Mouse (Mus musculus): ENCODE measurements around the gene Vmn2r89. TPM values are rescaled to one million over a fixed set of nuclear protein-coding genes. Genes with fewer than 3 reads are reported as not detected.
"Not testable (repeated sequence)": the region's sequence is repeated elsewhere in the genome, so short reads cannot be mapped to it uniquely, and the experiment has no call there.

The Vmn2r89 gene
- polyA plus RNA-seq (2015; fragmentation: Nextera tagmentation; extraction: Ambion mirVana), result not detected in 2 replicates

DNA sequence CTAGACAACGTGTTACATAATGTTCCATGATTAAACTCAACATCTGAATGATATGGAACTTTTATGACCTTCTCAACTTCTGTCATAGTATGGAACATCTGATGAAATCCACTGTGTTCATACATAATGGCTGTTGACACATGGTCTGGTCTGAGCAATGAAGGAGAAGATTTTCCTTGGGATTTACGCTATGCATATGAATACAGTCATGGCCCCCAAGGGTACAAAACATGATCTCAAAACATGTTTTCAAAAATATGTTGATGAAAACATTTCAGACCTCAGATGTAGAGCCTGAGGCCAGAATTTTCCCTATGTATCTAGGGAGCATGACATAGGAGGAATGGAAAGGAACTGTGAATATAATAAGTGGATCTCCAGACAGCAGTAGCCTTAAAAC lies at the start of gene Vmn2r89:
Gene Vmn2r89, plus strand, starts transcription at position 301 of the 400 bp plus-strand sequence.
- not testable (repeated sequence) for H3K9me3 ChIP-seq (replicated peaks; ENCODE audit: control insufficient read depth, low read length); ATAC-seq (ENCODE audit: insufficient read depth, low FRiP score)
- WGBS, result 81% methylated on average over 2 of the region's 2 CpGs

DNA sequence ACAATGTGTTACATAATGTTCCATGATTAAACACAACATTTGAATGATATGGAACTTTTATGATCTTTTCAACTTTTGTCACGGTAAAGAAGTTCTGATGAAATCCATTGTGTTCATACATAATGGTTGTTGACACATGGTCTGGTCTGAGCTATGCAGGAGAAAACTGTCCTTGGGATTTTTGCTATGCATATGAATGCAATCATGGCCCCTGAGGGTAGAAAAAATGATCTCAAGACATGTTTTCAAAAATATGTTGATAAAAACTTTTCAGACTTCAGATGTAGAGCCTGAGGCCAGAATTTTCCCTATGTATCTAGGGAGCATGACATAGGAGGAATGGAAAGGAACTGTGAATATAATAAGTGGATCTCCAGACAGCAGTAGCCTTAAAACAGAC lies 41.1 kb upstream of the Vmn2r89 start, which contains the start of gene Vmn2r88:
Gene Vmn2r88, plus strand, starts transcription at position 301 of the 400 bp plus-strand sequence.
- 77% methylated on average over 1 of the region's 1 CpGs for WGBS
- H3K4me2 ChIP-seq (ENCODE audit: low read depth, low read length), result no peak within 1 kb of the TSS
- ATAC-seq (ENCODE audit: insufficient read depth, low FRiP score), result no peak

More for the DNA sequence above, at the start of gene Vmn2r89:
- H3K27me3 ChIP-seq (ENCODE audit: control insufficient read depth, insufficient read depth, low read length); H3K27ac ChIP-seq (ENCODE audit: low read length); H3K4me1 ChIP-seq (ENCODE audit: control insufficient read depth, insufficient read depth, low read length); H3K4me3 ChIP-seq (replicated peaks; ENCODE audit: low read length); H3K9ac ChIP-seq (ENCODE audit: low read length); H3K4me2 ChIP-seq (ENCODE audit: low read depth, low read length); H3K36me3 ChIP-seq (ENCODE audit: control insufficient read depth, insufficient read depth, low read length): not testable (repeated sequence)

DNA sequence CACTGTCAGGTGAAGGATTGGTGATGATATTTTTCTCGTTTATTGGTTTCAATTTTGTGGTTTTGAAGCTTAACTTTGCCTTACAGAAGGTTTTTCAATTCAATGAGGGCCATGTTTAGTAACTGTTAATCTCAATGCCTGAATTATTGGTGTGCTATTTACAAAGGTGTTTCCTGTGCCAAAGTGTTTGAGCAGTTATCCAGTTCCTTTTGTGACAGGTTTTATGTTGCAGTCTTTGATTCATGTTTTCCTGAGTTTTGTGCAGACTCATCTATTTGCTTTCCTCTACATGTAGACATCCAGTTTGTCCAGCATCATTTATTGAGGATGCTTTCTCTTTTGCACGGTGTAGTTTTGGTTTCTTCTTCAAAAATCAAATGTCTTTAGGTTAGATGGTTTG lies 27.8 kb upstream of the Vmn2r89 start:
- Histone ChIP-seq H3K9ac (ENCODE audit: low read length) (no peak overlapping the region), H3K4me3 (replicated peaks; ENCODE audit: low read length) (no peak overlapping the region), H3K27me3 (ENCODE audit: control insufficient read depth, insufficient read depth, low read length) (no peaks in the 10 kb centered on the region), H3K9me3 (replicated peaks; ENCODE audit: control insufficient read depth, low read length) (no peaks in the 10 kb centered on the region), H3K4me2 (ENCODE audit: low read depth, low read length) (no peak overlapping the region), H3K4me1 (ENCODE audit: control insufficient read depth, insufficient read depth, low read length) (no peaks in the 10 kb centered on the region), H3K27ac (ENCODE audit: low read length) (no peak overlapping the region), H3K36me3 (ENCODE audit: control insufficient read depth, insufficient read depth, low read length) (no peaks in the 10 kb centered on the region)
- WGBS, result 40% methylated on average over 2 of the region's 2 CpGs
- ATAC-seq (ENCODE audit: insufficient read depth, low FRiP score), result no peak

More for the DNA sequence above, 41.1 kb upstream of the Vmn2r89 start, which contains the start of gene Vmn2r88:
- H3K4me3 ChIP-seq (replicated peaks; ENCODE audit: low read length), result no peak within 1 kb of the TSS
- no peaks in the 10 kb centered on the region for H3K27me3 ChIP-seq (ENCODE audit: control insufficient read depth, insufficient read depth, low read length)
- H3K36me3 ChIP-seq (ENCODE audit: control insufficient read depth, insufficient read depth, low read length), result no peaks in the 10 kb centered on the region
- no peak within 1 kb of the TSS for H3K9ac ChIP-seq (ENCODE audit: low read length)
- H3K27ac ChIP-seq (ENCODE audit: low read length), result no peak within 1 kb of the TSS
- H3K4me1 ChIP-seq (ENCODE audit: control insufficient read depth, insufficient read depth, low read length), result no peaks in the 10 kb centered on the region
- H3K9me3 ChIP-seq (replicated peaks; ENCODE audit: control insufficient read depth, low read length), result no peaks in the 10 kb centered on the region

DNA sequence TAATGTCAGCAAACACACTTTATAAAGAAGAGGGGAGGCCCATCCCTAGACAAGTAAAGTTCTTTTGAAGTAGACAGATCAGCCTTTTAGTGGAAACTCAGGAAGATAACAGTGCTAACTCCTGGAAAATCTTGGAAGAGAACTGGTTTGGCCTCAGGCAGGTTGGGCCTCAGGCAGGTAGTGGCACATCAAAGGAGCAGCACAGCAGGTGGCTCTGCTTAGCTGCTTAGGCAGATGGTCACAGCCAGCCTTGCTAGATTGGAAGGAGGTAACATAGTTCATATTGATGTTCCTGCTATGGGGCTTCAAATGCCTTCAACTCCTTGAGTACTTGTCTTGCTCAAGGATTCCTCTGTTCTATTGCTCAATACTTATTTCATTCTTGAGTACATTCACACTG lies 21.5 kb upstream of the Vmn2r89 start:
- not testable (repeated sequence) for H3K27me3 ChIP-seq (ENCODE audit: control insufficient read depth, insufficient read depth, low read length); H3K4me2 ChIP-seq (ENCODE audit: low read depth, low read length); H3K9me3 ChIP-seq (replicated peaks; ENCODE audit: control insufficient read depth, low read length); H3K4me1 ChIP-seq (ENCODE audit: control insufficient read depth, insufficient read depth, low read length); H3K4me3 ChIP-seq (replicated peaks; ENCODE audit: low read length); H3K36me3 ChIP-seq (ENCODE audit: control insufficient read depth, insufficient read depth, low read length); ATAC-seq (ENCODE audit: insufficient read depth, low FRiP score); H3K9ac ChIP-seq (ENCODE audit: low read length); H3K27ac ChIP-seq (ENCODE audit: low read length)

DNA sequence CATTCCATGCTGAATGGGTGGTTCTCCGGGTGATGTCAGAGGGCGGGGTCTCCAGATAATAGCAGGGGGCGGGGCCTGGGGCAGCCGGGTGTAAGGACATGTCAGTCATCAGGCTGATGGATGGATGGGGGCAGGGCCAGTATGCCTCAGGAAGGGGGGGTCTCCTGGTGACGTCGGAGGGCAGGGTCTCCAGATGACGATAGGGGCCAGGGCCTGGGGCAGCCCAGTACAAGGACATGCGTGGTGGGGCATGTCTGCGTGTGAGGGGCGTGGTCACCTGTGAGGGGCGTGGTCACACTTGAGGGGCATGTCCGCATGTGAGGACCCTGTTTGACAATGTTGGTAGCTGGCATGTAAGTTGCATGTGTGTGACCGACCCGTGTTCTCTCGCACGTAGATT lies 17.1 kb upstream of the Vmn2r89 start:
- 95% methylated on average over 16 of the region's 16 CpGs for WGBS
- Histone ChIP-seq H3K36me3 (ENCODE audit: control insufficient read depth, insufficient read depth, low read length) (no peaks in the 10 kb centered on the region), H3K27ac (ENCODE audit: low read length) (no peak overlapping the region), H3K4me2 (ENCODE audit: low read depth, low read length) (no peak overlapping the region), H3K9me3 (replicated peaks; ENCODE audit: control insufficient read depth, low read length) (peaks cover 13% of the 10 kb centered on the region), H3K27me3 (ENCODE audit: control insufficient read depth, insufficient read depth, low read length) (no peaks in the 10 kb centered on the region), H3K9ac (ENCODE audit: low read length) (no peak overlapping the region), H3K4me1 (ENCODE audit: control insufficient read depth, insufficient read depth, low read length) (no peaks in the 10 kb centered on the region), H3K4me3 (replicated peaks; ENCODE audit: low read length) (no peak overlapping the region)
- ATAC-seq (ENCODE audit: insufficient read depth, low FRiP score), result no peak

DNA sequence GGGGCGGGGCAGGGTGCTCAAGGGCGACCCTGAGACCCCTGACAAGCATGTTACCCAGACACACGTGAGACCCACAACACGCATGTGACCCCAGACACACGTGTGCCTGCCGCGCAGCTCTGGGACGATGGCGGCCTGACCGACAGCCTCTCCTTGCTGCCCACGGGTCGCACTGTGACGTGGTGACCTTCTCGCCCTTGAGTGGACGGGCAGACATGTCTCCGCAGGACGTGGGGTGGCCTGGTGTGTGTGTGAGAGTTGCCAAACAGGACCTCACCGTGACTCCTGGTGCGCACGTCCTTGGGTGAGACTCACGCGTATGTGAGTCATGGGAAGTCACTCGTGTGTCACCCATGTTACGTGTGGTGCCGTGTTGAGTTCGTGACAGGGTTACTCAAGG lies 16.6 kb upstream of the Vmn2r89 start:
- ATAC-seq (ENCODE audit: insufficient read depth, low FRiP score), result no peak; the same call in 1 of the 2 replicates
- no peak overlapping the region for H3K4me2 ChIP-seq (ENCODE audit: low read depth, low read length)
- WGBS, result 93% methylated on average over 26 of the region's 26 CpGs

DNA sequence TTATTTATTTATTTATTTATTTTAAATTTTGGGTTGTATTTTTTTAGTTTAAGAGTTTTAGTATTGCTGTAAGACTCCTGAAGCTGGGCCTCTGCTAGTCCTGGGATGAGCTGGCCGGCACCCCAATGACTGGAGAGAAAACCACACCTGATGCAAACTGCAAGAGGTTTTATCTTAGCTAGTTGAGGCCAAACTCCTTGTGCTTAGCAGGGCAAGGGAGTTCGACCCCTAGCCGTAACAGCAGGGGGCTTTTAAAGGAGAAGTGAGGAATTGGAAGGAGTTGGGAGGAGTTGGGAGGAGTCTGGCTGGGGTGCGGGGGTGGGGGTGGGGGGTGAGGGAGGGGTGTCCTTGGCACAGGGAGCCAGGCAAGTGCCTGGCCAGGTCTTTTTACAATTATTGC lies 12.7 kb upstream of the Vmn2r89 start:
- H3K4me2 ChIP-seq (ENCODE audit: low read depth, low read length), result no peak overlapping the region
- whole genome bisulfite sequencing, result 81% methylated on average over 4 of the region's 4 CpGs

More for the DNA sequence above, 16.6 kb upstream of the Vmn2r89 start:
- Histone ChIP-seq H3K9me3 (replicated peaks; ENCODE audit: control insufficient read depth, low read length) (peaks cover 13% of the 10 kb centered on the region), H3K4me1 (ENCODE audit: control insufficient read depth, insufficient read depth, low read length) (no peaks in the 10 kb centered on the region), H3K27ac (ENCODE audit: low read length) (no peak overlapping the region), H3K9ac (ENCODE audit: low read length) (no peak overlapping the region), H3K36me3 (ENCODE audit: control insufficient read depth, insufficient read depth, low read length) (no peaks in the 10 kb centered on the region), H3K27me3 (ENCODE audit: control insufficient read depth, insufficient read depth, low read length) (no peaks in the 10 kb centered on the region), H3K4me3 (replicated peaks; ENCODE audit: low read length) (no peak overlapping the region)

DNA sequence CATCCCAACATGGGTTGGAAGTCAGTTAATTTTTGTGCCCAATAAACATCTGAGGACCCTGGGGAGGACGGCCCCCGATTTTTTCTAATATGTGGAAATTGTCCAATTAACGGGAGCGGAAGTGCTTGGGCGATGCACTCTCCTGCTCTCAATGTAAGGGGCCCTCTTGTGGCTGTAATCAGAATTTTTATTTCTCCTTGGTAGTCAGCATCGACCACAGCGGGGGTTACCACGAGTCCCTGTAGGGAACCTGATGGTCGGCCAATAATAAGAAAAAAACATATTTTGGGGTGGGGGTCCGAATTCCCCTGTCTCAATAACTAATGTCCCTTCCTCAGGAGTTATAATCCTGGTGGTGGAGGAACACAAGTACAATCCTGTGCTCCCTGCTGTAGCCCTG lies 28.6 kb downstream of the Vmn2r89 start:
- H3K27ac ChIP-seq (ENCODE audit: low read length); H3K27me3 ChIP-seq (ENCODE audit: control insufficient read depth, insufficient read depth, low read length); H3K4me2 ChIP-seq (ENCODE audit: low read depth, low read length); H3K9me3 ChIP-seq (replicated peaks; ENCODE audit: control insufficient read depth, low read length); H3K4me1 ChIP-seq (ENCODE audit: control insufficient read depth, insufficient read depth, low read length); ATAC-seq (ENCODE audit: insufficient read depth, low FRiP score); H3K9ac ChIP-seq (ENCODE audit: low read length); H3K4me3 ChIP-seq (replicated peaks; ENCODE audit: low read length); H3K36me3 ChIP-seq (ENCODE audit: control insufficient read depth, insufficient read depth, low read length): not testable (repeated sequence)
- 85% methylated on average over 10 of the region's 10 CpGs for WGBS

More for the DNA sequence above, 12.7 kb upstream of the Vmn2r89 start:
- Histone ChIP-seq H3K4me3 (replicated peaks; ENCODE audit: low read length) (no peak overlapping the region), H3K9ac (ENCODE audit: low read length) (no peak overlapping the region), H3K27me3 (ENCODE audit: control insufficient read depth, insufficient read depth, low read length) (no peaks in the 10 kb centered on the region), H3K9me3 (replicated peaks; ENCODE audit: control insufficient read depth, low read length) (peaks cover 13% of the 10 kb centered on the region), H3K36me3 (ENCODE audit: control insufficient read depth, insufficient read depth, low read length) (no peaks in the 10 kb centered on the region), H3K4me1 (ENCODE audit: control insufficient read depth, insufficient read depth, low read length) (no peaks in the 10 kb centered on the region), H3K27ac (ENCODE audit: low read length) (no peak overlapping the region)
- no peak for ATAC-seq (ENCODE audit: insufficient read depth, low FRiP score)

DNA sequence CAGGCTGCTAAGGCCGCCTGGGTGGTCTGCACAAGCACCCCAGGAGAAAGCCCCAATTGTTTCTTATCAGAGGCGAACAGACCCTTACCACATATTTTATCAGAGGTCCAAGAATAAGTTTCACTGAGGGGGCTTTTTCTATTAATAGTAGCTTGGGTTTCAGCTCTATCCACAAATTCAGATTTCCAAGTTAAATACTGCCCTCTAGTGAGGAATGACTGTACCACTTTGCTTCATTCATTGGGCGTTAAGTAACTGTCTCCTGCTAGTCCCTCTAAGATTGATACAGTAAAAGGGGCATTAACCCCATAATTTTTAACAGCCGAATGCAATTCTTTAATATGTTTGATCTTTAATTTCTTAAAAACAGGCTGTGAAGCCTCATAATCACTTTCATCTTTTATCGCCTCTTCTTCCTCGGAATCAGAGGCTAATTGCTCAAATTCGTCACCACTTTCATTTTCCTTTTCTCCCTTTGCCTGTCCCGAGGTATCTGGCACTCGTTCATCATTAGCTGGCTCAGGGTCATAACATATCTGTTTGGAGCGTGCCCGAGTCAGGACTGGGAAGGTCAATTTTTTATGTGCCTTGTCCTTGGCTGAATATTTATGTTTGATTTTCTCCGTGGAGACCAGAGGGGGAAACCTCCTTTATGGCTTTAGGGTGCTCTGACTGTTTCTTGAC lies 29.8 kb downstream of the Vmn2r89 start:
- H3K9me3 ChIP-seq (replicated peaks; ENCODE audit: control insufficient read depth, low read length); H3K4me1 ChIP-seq (ENCODE audit: control insufficient read depth, insufficient read depth, low read length); H3K36me3 ChIP-seq (ENCODE audit: control insufficient read depth, insufficient read depth, low read length); H3K27me3 ChIP-seq (ENCODE audit: control insufficient read depth, insufficient read depth, low read length); H3K9ac ChIP-seq (ENCODE audit: low read length); ATAC-seq (ENCODE audit: insufficient read depth, low FRiP score); H3K4me3 ChIP-seq (replicated peaks; ENCODE audit: low read length); H3K27ac ChIP-seq (ENCODE audit: low read length); H3K4me2 ChIP-seq (ENCODE audit: low read depth, low read length): not testable (repeated sequence)
- 74% methylated on average over 12 of the region's 12 CpGs for whole genome bisulfite sequencing

Measured in stomach, embryonic 16.5 days (tissue).